Mouse (Mus musculus): ENCODE data around the gene Foxl1.

GRCm38 (mm10) chr8:121170626-121171552, 43.1 kb downstream of the Foxl1 start:
- TF ChIP-seq CTCF (IDR thresholded peaks at IDR 0.05) (peak; percentile 33; the same call in 1 of the 2 replicates), EP300 (IDR thresholded peaks at IDR 0.05) (no peak)
